Mouse (Mus musculus): ENCODE data around the gene Tnfaip2. TPM values are rescaled to one million over a fixed set of nuclear protein-coding genes. Genes with fewer than 3 reads are reported as not detected.
A peak's percentile ranks its signal among the peaks of the same experiment; 100 is the strongest.

The Tnfaip2 gene
- polyA plus RNA-seq, 1 experiment from 2014 or later = 12.8 TPM

DNA sequence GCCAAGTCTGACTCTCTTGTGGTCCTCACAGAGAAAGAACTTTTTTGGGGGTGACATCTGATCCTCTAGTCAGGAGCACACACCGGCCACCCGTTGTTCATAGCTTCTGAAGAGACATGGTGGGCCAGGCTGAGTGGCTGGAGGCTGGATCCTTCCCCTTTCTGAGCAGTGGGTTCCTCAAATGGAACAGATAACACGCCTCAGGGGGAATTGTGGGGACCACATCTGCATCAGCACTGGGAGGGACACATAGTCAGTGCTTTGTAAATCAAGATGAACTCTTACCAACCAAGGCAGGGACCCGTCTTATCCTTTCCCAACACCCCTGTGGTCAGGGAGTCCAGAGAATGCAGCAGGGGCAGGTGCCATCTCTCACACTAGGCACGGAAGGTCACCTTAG, 22.4 kb upstream of the Tnfaip2 start:
- no peaks in the 10 kb centered on the region for H3K9me3 ChIP-seq
- H3K4me1 ChIP-seq = peaks cover 51% of the 10 kb centered on the region
- no peak for DNase-seq (ENCODE audit: low spot score)
- no peak overlapping the region for H3K27ac ChIP-seq
- no peak overlapping the region for H3K4me3 ChIP-seq
- 75% methylated on average over 5 of the region's 5 CpGs for WGBS
- H3K36me3 ChIP-seq = no peaks in the 10 kb centered on the region
- H3K27me3 ChIP-seq (ENCODE audit: insufficient read depth, poor library complexity, severe bottlenecking) = peaks cover 78% of the 10 kb centered on the region

DNA sequence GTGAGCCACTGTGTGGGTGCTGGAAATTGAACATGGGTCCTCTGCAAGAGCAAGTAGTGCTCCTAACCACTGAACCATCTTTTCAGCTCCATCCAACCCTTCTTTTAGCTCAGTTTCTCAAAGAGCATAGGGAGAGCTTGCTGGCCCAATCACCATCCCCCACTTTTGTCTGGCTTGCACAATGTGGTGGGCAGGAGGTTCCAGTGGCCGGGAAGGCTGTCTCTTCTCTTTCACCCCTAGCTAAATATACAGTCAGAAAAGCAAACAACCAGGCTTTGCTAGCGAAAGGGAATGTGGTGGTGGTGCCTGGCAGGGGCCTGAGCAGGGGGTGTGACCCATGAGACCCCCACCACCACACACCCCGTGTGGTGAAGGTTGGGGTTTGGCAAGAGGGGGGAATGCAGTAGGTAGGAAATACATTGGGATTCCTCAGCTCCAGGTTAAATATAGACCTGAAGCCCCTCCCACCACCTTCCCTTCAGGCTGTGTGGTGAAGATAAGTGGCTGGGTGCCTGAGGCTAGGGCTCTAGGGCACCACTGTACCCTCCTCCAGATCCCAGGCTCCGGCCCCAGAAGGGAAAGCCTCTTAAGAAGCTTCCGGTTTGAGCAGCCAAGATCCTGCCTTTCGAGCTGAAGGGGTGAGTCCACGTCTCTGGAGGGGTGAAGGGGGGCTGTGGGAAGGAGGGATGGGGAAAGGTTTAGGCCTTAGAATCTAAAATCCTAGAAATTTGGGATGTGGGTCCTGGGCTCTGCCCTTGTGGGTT, 21.1 kb upstream of the Tnfaip2 start:
- WGBS = 26% methylated on average over 7 of the region's 7 CpGs
- Histone ChIP-seq H3K27ac (peak overlapping the region; percentile 59), H3K36me3 (no peaks in the 10 kb centered on the region), H3K4me1 (peaks cover 63% of the 10 kb centered on the region), H3K4me3 (peak overlapping the region; percentile 23; the same call in 1 of the 2 replicates), H3K27me3 (ENCODE audit: insufficient read depth, poor library complexity, severe bottlenecking) (peaks cover 84% of the 10 kb centered on the region), H3K9me3 (no peaks in the 10 kb centered on the region)
- DNase-seq (ENCODE audit: low spot score) = no peak

DNA sequence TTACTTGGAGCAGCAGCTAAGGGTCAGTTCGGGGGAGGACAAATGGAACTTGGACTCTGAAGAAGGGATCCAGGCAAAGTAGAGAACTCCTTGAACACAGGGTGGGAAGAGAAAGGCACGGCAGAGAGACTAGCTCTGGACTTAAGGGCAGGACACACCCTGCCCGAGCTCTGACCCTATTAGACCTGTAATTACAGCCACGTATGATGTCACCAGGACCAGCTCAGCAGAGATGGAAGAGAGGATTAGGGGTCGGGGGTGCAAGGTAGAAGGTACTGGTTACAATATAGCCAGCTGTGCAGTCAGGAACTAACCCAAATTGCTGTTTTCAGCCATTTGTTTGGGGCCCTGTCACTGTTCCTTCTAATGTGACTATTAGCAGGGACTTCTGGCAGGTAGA, 19.4 kb upstream of the Tnfaip2 start:
- 61% methylated on average over 5 of the region's 5 CpGs for WGBS
- Histone ChIP-seq H3K27me3 (ENCODE audit: insufficient read depth, poor library complexity, severe bottlenecking) (peaks cover 95% of the 10 kb centered on the region), H3K9me3 (no peaks in the 10 kb centered on the region), H3K36me3 (no peaks in the 10 kb centered on the region), H3K27ac (no peak overlapping the region), H3K4me1 (peaks cover 53% of the 10 kb centered on the region), H3K4me3 (no peak overlapping the region)
- no peak for DNase-seq (ENCODE audit: low spot score)

DNA sequence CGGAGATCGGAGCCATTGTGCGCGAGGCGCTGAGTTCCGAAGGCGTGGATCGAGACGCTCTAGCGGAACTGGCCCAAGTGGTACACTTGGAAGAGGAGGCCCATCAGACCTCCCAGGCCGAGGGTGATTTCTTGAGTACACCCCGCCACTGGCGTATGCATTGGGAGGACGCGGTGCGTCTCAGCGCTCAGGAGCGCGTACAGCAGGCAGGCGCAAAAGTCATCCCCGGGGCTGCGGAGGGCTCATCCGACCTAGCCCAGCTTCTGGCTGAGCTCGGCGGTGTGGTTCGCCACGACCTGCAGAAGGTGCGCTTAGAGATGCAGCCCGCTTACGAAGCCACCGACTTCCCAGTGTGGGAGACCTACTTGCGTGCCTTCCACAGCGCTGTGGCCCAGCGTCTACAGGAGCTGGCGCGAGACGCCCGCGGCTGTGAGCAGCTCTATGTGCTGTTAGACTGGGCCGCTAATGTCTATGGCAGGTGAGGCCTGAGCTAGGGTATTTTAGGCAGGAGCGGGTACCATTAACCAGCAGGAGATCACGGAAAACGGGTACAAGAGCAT, 18.6 kb upstream of the Tnfaip2 start:
- Histone ChIP-seq H3K36me3 (no peaks in the 10 kb centered on the region), H3K4me3 (peak overlapping the region; percentile 49), H3K27ac (no peak overlapping the region), H3K27me3 (ENCODE audit: insufficient read depth, poor library complexity, severe bottlenecking) (peaks cover 95% of the 10 kb centered on the region), H3K4me1 (peaks cover 60% of the 10 kb centered on the region), H3K9me3 (no peaks in the 10 kb centered on the region)
- WGBS = 8% methylated on average over 43 of the region's 43 CpGs
- no peak for DNase-seq (ENCODE audit: low spot score)

DNA sequence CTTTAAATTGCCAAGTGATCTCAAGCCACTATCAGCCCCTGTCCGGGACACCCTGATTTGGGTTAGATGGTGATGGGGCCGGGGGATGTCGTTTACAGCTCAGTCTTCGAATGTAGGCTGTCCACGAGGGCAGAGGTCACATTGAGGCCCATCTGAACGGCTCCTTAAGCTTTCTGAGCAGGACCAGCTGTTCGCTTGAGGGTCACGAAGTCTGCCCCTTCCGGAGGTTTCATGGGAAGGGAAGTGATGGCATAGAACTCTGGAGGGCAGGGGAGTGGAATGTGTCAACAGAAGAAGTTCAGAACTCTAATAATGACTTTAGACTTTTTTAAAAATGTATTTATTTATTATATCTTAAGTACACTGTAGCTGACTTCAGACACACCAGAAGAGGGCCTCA, 17.7 kb upstream of the Tnfaip2 start:
- peaks cover 95% of the 10 kb centered on the region for H3K27me3 ChIP-seq (ENCODE audit: insufficient read depth, poor library complexity, severe bottlenecking)
- WGBS = 35% methylated on average over 9 of the region's 9 CpGs
- no peaks in the 10 kb centered on the region for H3K36me3 ChIP-seq
- H3K4me1 ChIP-seq = peaks cover 68% of the 10 kb centered on the region
- no peak for DNase-seq (ENCODE audit: low spot score)
- H3K27ac ChIP-seq = no peak overlapping the region
- H3K9me3 ChIP-seq = no peaks in the 10 kb centered on the region
- no peak overlapping the region for H3K4me3 ChIP-seq

DNA sequence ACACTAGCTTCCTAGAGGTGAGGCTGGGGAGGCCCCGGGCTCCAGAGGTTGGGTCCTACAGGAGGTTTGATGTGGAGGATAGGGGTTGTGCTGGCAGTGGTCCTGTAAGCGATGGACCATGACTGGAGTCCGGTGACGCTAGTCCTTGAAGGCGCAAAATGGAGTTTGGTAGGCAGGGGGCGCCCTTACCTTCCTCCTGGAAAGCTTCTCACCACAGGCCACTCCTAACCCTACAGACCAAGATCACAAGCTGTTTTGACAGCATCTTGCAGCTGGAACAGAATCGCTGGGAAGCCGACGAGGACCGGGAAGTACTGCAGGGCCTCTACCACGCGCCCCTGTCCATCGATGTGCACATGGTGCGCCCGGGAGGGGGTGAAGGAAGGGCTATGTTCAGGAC, 17.0 kb upstream of the Tnfaip2 start:
- peak overlapping the region; percentile 24; the same call in 1 of the 2 replicates for H3K4me3 ChIP-seq
- DNase-seq (ENCODE audit: low spot score) = no peak
- 8% methylated on average over 15 of the region's 15 CpGs for WGBS
- H3K9me3 ChIP-seq = no peaks in the 10 kb centered on the region
- peaks cover 95% of the 10 kb centered on the region for H3K27me3 ChIP-seq (ENCODE audit: insufficient read depth, poor library complexity, severe bottlenecking)
- 0 out of 2 replicates have a peak overlapping the region, but pooled peaks have one; percentile 30 for H3K27ac ChIP-seq
- peaks cover 71% of the 10 kb centered on the region for H3K4me1 ChIP-seq
- no peaks in the 10 kb centered on the region for H3K36me3 ChIP-seq

DNA sequence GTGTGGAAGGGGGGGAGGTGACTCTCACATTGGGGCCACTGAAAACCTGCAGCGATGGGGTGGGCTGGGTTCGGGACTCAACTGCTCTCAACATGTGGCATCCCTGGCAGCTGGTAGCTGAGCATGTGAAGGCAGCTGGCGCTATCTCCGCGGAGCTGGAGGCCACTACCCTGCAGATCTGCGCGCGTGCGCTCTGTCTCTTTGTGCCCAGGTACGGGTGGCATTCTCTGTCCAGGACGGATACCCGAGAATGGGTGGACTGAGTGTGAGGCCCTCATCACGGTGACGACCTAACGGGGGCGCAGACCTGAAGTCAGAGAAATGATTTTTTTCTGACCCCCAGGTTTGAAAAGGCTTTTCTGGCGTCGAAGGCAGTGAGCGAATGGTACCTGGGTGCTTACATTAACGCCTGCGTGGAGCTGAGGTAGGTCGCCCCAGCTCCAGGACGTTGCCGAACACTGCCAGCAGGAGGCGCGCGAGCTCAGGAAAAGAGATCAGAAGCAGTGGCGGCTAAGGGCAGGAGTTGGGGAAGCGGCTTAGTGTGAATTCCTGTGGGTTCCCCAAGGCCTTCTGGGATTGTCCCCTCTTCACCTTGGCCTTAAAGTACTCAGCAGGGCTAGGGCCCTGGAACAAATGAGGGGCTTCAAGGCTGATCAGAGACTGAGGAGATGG, 16.3 kb upstream of the Tnfaip2 start:
- Histone ChIP-seq H3K9me3 (no peaks in the 10 kb centered on the region), H3K36me3 (no peaks in the 10 kb centered on the region), H3K27me3 (ENCODE audit: insufficient read depth, poor library complexity, severe bottlenecking) (peaks cover 97% of the 10 kb centered on the region), H3K27ac (no peak overlapping the region), H3K4me1 (peaks cover 71% of the 10 kb centered on the region), H3K4me3 (peak overlapping the region; percentile 24; the same call in 1 of the 2 replicates)
- DNase-seq (ENCODE audit: low spot score) = peak; percentile 93
- 18% methylated on average over 29 of the region's 29 CpGs for WGBS

DNA sequence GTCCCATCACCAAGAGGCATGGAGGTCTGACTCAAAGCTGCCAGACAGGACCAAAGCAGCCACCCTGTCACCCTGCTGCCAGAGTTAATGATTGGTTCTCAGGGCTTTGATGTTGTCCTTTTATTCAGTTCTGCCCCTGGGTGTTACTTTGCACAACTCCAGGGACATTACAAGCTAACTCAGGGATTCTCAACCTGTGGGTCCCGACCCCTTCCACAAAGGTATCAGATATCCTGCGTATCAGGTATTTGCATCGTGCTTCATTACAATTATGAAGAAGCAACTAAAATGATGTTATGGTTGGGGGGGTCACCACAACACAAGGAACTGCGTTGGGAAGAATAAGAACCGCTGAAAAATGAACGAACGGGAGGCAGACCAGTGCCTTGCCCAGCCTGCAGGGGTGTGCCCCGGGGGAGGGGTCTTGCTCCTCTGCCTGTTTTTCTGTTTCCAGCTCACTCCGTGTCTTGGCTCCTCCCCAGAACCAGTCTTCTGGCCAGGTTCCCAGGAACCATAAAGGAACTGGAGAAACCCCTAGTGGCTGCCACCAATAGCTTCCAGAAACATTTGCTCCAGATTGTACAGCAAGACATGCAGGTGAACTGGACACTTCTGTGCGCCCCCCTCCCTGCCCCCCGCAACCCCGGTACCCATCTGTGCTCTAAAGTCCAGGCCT, 14.7 kb upstream of the Tnfaip2 start:
- 52% methylated on average over 12 of the region's 12 CpGs for WGBS
- H3K4me1 ChIP-seq = peaks cover 76% of the 10 kb centered on the region
- H3K36me3 ChIP-seq = no peaks in the 10 kb centered on the region
- no peak for DNase-seq (ENCODE audit: low spot score)
- H3K9me3 ChIP-seq = no peaks in the 10 kb centered on the region
- no peak overlapping the region for H3K27ac ChIP-seq
- no peak overlapping the region for H3K4me3 ChIP-seq
- peaks cover 97% of the 10 kb centered on the region for H3K27me3 ChIP-seq (ENCODE audit: insufficient read depth, poor library complexity, severe bottlenecking)

DNA sequence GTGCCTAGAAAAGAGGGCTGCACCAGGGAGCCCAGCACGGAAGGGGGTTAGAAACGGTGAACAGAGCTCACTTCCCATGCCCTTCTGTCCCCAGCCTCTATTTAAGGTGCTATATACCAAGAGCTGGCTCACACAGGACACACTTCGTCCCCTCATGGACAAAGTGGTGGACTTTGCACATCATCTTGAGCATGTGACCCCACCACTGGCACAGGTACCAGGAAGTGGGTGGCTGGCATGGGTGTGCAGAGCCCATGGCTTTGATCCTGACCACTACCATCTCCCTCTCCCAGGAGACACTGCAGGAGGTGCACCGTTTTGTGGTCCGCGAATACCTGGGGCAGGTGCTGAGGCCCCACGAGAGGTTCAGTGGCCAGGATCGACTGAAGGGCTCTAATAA, 13.9 kb upstream of the Tnfaip2 start:
- Histone ChIP-seq H3K4me3 (peak overlapping the region; percentile 63; the same call in 1 of the 2 replicates), H3K9me3 (no peaks in the 10 kb centered on the region), H3K4me1 (peaks cover 79% of the 10 kb centered on the region), H3K27me3 (ENCODE audit: insufficient read depth, poor library complexity, severe bottlenecking) (peaks cover 97% of the 10 kb centered on the region), H3K36me3 (no peaks in the 10 kb centered on the region), H3K27ac (peak overlapping the region; percentile 84)
- no peak for DNase-seq (ENCODE audit: low spot score)
- WGBS = 21% methylated on average over 8 of the region's 8 CpGs

DNA sequence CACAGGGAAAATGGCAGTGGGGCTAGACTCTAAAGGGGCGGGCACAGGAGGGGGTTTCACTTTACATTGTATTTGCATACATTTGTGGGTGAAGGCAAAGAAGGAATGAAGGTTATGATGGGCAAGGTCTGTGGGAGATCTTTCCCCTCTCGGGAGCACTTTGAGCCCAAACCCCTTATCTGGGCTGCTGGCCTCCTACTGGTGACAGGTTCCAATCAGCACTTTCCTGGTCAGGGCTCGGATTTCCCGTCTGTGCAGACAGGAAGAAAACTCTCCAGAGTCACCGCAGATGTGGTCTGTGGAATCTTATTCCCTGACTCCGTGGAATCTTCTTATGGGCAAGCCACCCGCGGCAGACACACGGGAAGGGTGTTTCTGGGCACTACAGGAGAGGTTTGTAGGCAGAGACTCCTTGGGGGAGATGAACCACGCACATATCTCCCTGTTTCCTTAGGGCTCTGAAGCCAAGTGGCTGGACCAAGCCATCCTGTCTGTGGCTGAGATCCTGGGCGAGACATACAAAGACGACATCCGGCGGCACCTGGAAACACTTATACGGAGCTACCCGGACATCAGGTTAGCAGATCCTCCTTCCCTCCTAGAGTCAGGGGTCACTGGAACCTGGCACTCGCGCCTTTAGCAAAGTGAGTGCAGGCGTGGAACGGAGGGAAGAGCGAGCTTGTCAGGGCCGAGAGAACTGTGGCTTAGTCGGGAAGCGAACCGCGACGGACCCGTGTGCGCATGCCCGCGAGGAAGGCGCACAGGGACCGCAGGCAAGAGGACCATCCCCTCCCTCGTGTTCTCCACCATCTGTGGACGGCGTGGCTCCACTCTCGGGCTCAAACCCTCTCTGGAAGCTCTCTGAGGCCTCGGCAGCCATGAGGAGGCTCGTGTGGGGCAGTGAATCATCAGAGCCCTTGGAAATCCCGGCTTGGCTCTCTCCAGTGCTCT, 13.0 kb upstream of the Tnfaip2 start:
- no peaks in the 10 kb centered on the region for H3K9me3 ChIP-seq
- WGBS = under 1% methylated on average over 40 of the region's 40 CpGs
- no peaks in the 10 kb centered on the region for H3K36me3 ChIP-seq
- peaks cover 79% of the 10 kb centered on the region for H3K4me1 ChIP-seq
- H3K4me3 ChIP-seq = peak overlapping the region; percentile 63
- H3K27ac ChIP-seq = peak overlapping the region; percentile 84
- DNase-seq (ENCODE audit: low spot score) = no peak
- peaks cover 93% of the 10 kb centered on the region for H3K27me3 ChIP-seq (ENCODE audit: insufficient read depth, poor library complexity, severe bottlenecking)

DNA sequence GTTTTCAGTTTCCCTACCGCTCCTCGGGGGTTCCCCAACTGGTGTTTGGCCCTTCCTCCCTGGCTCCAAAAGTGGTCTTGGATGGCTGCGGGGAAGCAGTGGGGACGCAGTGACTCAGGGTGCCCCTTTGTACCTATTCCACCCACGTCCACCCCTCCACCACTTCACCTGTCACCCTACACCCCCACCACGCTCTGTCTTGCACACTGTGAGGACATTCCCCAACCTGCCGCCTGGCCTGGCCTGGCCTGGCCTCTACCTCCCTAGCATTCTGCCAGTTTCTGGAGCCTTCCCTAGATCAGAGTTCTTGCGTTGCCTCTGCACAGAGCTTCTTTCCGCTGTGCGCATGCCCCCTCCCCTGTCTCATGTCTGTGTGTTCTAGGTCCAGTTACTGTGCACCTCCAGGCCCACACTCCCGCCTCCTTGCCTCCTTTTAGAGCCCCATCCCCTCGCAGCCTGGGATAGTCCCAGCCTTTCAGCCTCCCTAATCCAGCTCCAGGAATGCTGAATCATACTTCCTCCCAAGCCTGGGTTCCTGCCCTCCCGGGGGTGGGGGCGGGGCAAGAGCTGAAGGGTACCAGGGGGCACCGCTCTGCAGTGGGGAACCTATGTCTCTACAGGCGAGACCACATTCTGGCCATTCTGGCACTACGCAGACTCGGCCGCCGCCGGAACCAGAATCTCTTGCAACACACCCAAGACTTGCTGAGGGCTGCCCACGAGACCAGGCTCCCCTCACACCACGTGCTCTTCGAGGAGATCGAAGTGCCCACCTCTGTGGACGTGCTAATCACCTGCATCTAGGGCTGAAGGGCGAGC, 12.0 kb upstream of the Tnfaip2 start:
- Histone ChIP-seq H3K27me3 (ENCODE audit: insufficient read depth, poor library complexity, severe bottlenecking) (peaks cover 91% of the 10 kb centered on the region), H3K36me3 (no peaks in the 10 kb centered on the region), H3K4me3 (peak overlapping the region; percentile 63), H3K4me1 (peaks cover 86% of the 10 kb centered on the region), H3K9me3 (no peaks in the 10 kb centered on the region), H3K27ac (peak overlapping the region; percentile 84)
- DNase-seq (ENCODE audit: low spot score) = no peak
- WGBS = 8% methylated on average over 27 of the region's 27 CpGs

All from heart, embryonic 10.5 days (tissue).